Mouse (Mus musculus) bone marrow, adult 2 months (tissue): ENCODE results near the gene Hpgds. TPM values are rescaled to one million over a fixed set of nuclear protein-coding genes. Genes with fewer than 3 reads are reported as not detected.

ENCODE experiments used
- H3K27ac ChIP-seq: fragments of 200-500 bp; 2 replicates; pipeline ENCODE4 v1.5.1; 2012; ENCODE audit warnings: low read depth, mild to moderate bottlenecking, control low read depth, inconsistent platforms, low read length; ENCODE audit not compliant: control insufficient read depth, poor library complexity, insufficient read depth
- H3K4me1 ChIP-seq: fragments of 200-500 bp; 2 replicates; pipeline ENCODE4 v1.6.1; 2011; ENCODE audit warnings: low read length; ENCODE audit not compliant: control insufficient read depth, insufficient read depth
- H3K4me3 ChIP-seq: fragments of 200-500 bp; replicated peaks from 2 replicates; pipeline ENCODE3; 2011; ENCODE audit warnings: mild to moderate bottlenecking, low read depth, low read length, control low read depth; ENCODE audit not compliant: control insufficient read depth
- CTCF ChIP-seq: fragments of 200-500 bp; IDR thresholded peaks from 2 replicates; pipeline ENCODE4 v1.5.1; 2011; ENCODE audit warnings: low read length, control low read depth; ENCODE audit not compliant: control insufficient read depth, insufficient read depth
- POLR2A ChIP-seq: fragments of 200-500 bp; IDR thresholded peaks from 2 replicates; pipeline ENCODE4 v1.6.1; 2011; ENCODE audit warnings: low read depth, mild to moderate bottlenecking, control low read depth, low read length, borderline replicate concordance; ENCODE audit not compliant: control insufficient read depth
- whole genome bisulfite sequencing: fragments of 180-500 bp; shearing (Covaris S2); methylation state at CpG from one replicate; pipeline ENCODE4 v1.1.7; 2018; 5-methylcytosine and 5-hydroxymethylcytosine counted together
- polyA plus RNA-seq: library from polyadenylated mRNA; stranded (reverse); fragments of >200 nt; gene quantifications from 2 replicates; pipeline ENCODE4 v1.2.4, GENCODE M21; 2011; ENCODE audit warnings: low replicate concordance; ENCODE audit not compliant: missing spikeins, insufficient read depth, insufficient read length

Hpgds gene
- polyA plus RNA-seq, 1 experiment: 7.1 TPM

GRCm38 (mm10) chr6:65142316-65142715 lies 2.4 kb downstream of the Hpgds start:
- TF ChIP-seq POLR2A (no peak), CTCF (no peak)
- no peaks in the 10 kb centered on the region; the same call in 1 of the 2 replicates for H3K4me1 ChIP-seq
- no peak overlapping the region for H3K4me3 ChIP-seq
- H3K27ac ChIP-seq: no peak overlapping the region
- WGBS: 73% methylated on average over 1 of the region's 1 CpGs

GRCm38 (mm10) chr6:65140750-65141243 lies 3.9 kb downstream of the Hpgds start:
- WGBS: 13% methylated on average over 6 of the region's 6 CpGs
- no peaks in the 10 kb centered on the region; the same call in 1 of the 2 replicates for H3K4me1 ChIP-seq
- H3K27ac ChIP-seq: no peak overlapping the region
- TF ChIP-seq CTCF (no peak), POLR2A (no peak)
- H3K4me3 ChIP-seq: no peak overlapping the region

- 62% methylated on average over 5 of the region's 5 CpGs for WGBS
- Histone ChIP-seq H3K4me3 (no peak overlapping the region), H3K27ac (no peak overlapping the region)
Measured at GRCm38 (mm10) chr6:65140082-65140749, 4.5 kb downstream of the Hpgds start.

GRCm38 (mm10) chr6:65138243-65138642 lies 6.5 kb downstream of the Hpgds start:
- WGBS: 77% methylated on average over 1 of the region's 1 CpGs
- Histone ChIP-seq H3K27ac (no peak overlapping the region), H3K4me3 (no peak overlapping the region), H3K4me1 (no peaks in the 10 kb centered on the region; the same call in 1 of the 2 replicates)
- TF ChIP-seq CTCF: no peak
- no peak for TF ChIP-seq POLR2A

More at GRCm38 (mm10) chr6:65140082-65140749, 4.5 kb downstream of the Hpgds start:
- no peaks in the 10 kb centered on the region; the same call in 1 of the 2 replicates for H3K4me1 ChIP-seq
- TF ChIP-seq CTCF: no peak
- no peak for TF ChIP-seq POLR2A

- WGBS: 59% methylated on average over 2 of the region's 2 CpGs
- TF ChIP-seq POLR2A: no peak
- no peak for TF ChIP-seq CTCF
- H3K4me1 ChIP-seq: no peaks in the 10 kb centered on the region; the same call in 1 of the 2 replicates
- H3K4me3 ChIP-seq: no peak overlapping the region
- H3K27ac ChIP-seq: no peak overlapping the region
Measured at GRCm38 (mm10) chr6:65137802-65138201, 6.9 kb downstream of the Hpgds start.

- no peak for TF ChIP-seq CTCF
- TF ChIP-seq POLR2A: no peak
- Histone ChIP-seq H3K4me1 (no peaks in the 10 kb centered on the region), H3K27ac (no peak overlapping the region), H3K4me3 (no peak overlapping the region)
- WGBS: 84% methylated on average over 6 of the region's 6 CpGs
Measured at GRCm38 (mm10) chr6:65132376-65132775, 12.3 kb downstream of the Hpgds start.

- TF ChIP-seq CTCF: peak; percentile 75
- TF ChIP-seq POLR2A: no peak
- H3K4me3 ChIP-seq: no peak overlapping the region
- 15% methylated on average over 2 of the region's 2 CpGs for WGBS
- no peak overlapping the region for H3K27ac ChIP-seq
- no peaks in the 10 kb centered on the region for H3K4me1 ChIP-seq
Measured at GRCm38 (mm10) chr6:65126074-65126726, 18.5 kb downstream of the Hpgds start.

GRCm38 (mm10) chr6:65117540-65117939 lies 27.2 kb downstream of the Hpgds start:
- 92% methylated on average over 1 of the region's 1 CpGs for WGBS
- Histone ChIP-seq H3K4me1 (no peaks in the 10 kb centered on the region), H3K27ac (no peak overlapping the region), H3K4me3 (no peak overlapping the region)
- TF ChIP-seq POLR2A: no peak
- TF ChIP-seq CTCF: no peak

GRCm38 (mm10) chr6:65114902-65115301 lies 29.8 kb downstream of the Hpgds start:
- Histone ChIP-seq H3K27ac (no peak overlapping the region), H3K4me3 (no peak overlapping the region), H3K4me1 (no peaks in the 10 kb centered on the region)
- 18% methylated on average over 2 of the region's 2 CpGs for WGBS
- TF ChIP-seq CTCF (no peak), POLR2A (no peak)
